Mouse (Mus musculus) CH12.LX (cell line): ENCODE measurements at regions not wholly inside any gene's neighbourhood (a gene's known extent, or its start where the extent isn't known, plus 50 kb on each side); places are given as distances from the start of the nearest gene placed in this dataset.
A peak's percentile ranks its signal among the peaks of the same experiment; 100 is the strongest.

Experiments used
- DNase-seq: peaks from one replicate; pipeline ENCODE4 v3.0.0-alpha.2; 2013; ENCODE audit errors: extremely low read depth
- H3K27ac ChIP-seq: 2 replicates; pipeline ENCODE4 v1.5.1; 2012; ENCODE audit warnings: low read depth, mild to moderate bottlenecking, control low read depth, moderate library complexity; ENCODE audit not compliant: insufficient read depth
- H3K27me3 ChIP-seq: replicated peaks from 2 replicates; pipeline ENCODE3; 2012; ENCODE audit warnings: inconsistent platforms
- H3K36me3 ChIP-seq, 2 experiments: replicated peaks in 1 of 2; 2 replicates each; pipeline versions ENCODE3 to v1.6.1; 2012; ENCODE audit warnings: inconsistent platforms in 1 of 2, low read length in 1 of 2, mild to moderate bottlenecking in 1 of 2, mixed read lengths in 1 of 2, moderate library complexity in 1 of 2; ENCODE audit not compliant: control insufficient read depth in 1 of 2, insufficient read depth in 1 of 2
- H3K4me1 ChIP-seq, 2 experiments: 2 replicates each; pipeline ENCODE4 v1.6.1; 2012; ENCODE audit warnings: inconsistent platforms in 1 of 2, moderate library complexity in 1 of 2; ENCODE audit not compliant: insufficient read depth in 2 of 2, control insufficient read depth in 1 of 2
- H3K4me2 ChIP-seq: 2 replicates; pipeline ENCODE4 v1.6.1; 2012; ENCODE audit warnings: low read depth, mild to moderate bottlenecking, control low read depth; ENCODE audit not compliant: poor library complexity, insufficient read depth, severe bottlenecking
- H3K4me3 ChIP-seq, 3 experiments: fragments of 150-350 bp in 1 of 3; sonication (generic) in 1 of 3; replicated peaks in 1 of 3; 2 replicates each; pipeline versions ENCODE3 to v1.5.1; 2011 to 2012; ENCODE audit warnings: low read depth in 2 of 3, low read length in 2 of 3, mild to moderate bottlenecking in 2 of 3, moderate library complexity in 2 of 3, control low read depth in 1 of 3, improper control_type of control experiment in 1 of 3, inconsistent platforms in 1 of 3, mixed read lengths in 1 of 3; ENCODE audit not compliant: poor library complexity in 1 of 3
- H3K79me2 ChIP-seq: replicated peaks from 2 replicates; pipeline ENCODE4 v1.6.1; 2012; ENCODE audit warnings: mild to moderate bottlenecking, moderate library complexity; ENCODE audit not compliant: control insufficient read depth, poor library complexity, insufficient read depth, severe bottlenecking; ENCODE audit errors: extremely low read depth
- H3K9ac ChIP-seq: 2 replicates; pipeline ENCODE4 v1.6.1; 2012; ENCODE audit warnings: low read depth, mild to moderate bottlenecking, control low read depth, moderate library complexity; ENCODE audit not compliant: insufficient read depth
- H3K9me3 ChIP-seq: replicated peaks from 2 replicates; pipeline ENCODE3; 2012; ENCODE audit warnings: low read length, inconsistent platforms, mixed read lengths
- CTCF ChIP-seq, 2 experiments: IDR thresholded peaks in 1 of 2; conservative IDR thresholded peaks in 1 of 2; 2 replicates each; pipeline ENCODE4 v1.5.1; 2011 to 2012; ENCODE audit warnings: low read depth in 2 of 2, low read length in 2 of 2, improper control_type of control experiment in 1 of 2, inconsistent platforms in 1 of 2, mild to moderate bottlenecking in 1 of 2, moderate library complexity in 1 of 2
- ETS1 ChIP-seq: conservative IDR thresholded peaks from 2 replicates; pipeline ENCODE4 v1.6.1; 2012; ENCODE audit warnings: low read depth, mild to moderate bottlenecking, inconsistent platforms, low read length, improper control_type of control experiment, moderate library complexity
- IRF4 ChIP-seq: IDR thresholded peaks from 2 replicates; pipeline ENCODE4 v1.6.1; 2014; ENCODE audit warnings: low read depth, mild to moderate bottlenecking, inconsistent platforms, low read length, improper control_type of control experiment
- JUN ChIP-seq: IDR thresholded peaks from 2 replicates; pipeline ENCODE4 v1.6.1; 2011; ENCODE audit warnings: low read depth, mild to moderate bottlenecking, low read length, improper control_type of control experiment, moderate library complexity; ENCODE audit not compliant: insufficient read depth
- KAT2A ChIP-seq: IDR thresholded peaks from 2 replicates; pipeline ENCODE4 v1.6.1; 2012; ENCODE audit warnings: low read length, improper control_type of control experiment, inconsistent platforms; ENCODE audit not compliant: insufficient replicate concordance
- MAX ChIP-seq: IDR thresholded peaks from 2 replicates; pipeline ENCODE4 v1.6.1; 2011; ENCODE audit warnings: low read length, improper control_type of control experiment
- MEF2A ChIP-seq: IDR thresholded peaks from 2 replicates; pipeline ENCODE4 v1.6.1; 2014; ENCODE audit warnings: low read depth, mild to moderate bottlenecking, inconsistent platforms, low read length, improper control_type of control experiment, borderline replicate concordance
- MYC ChIP-seq: IDR thresholded peaks from 2 replicates; pipeline ENCODE4 v1.6.1; 2011; ENCODE audit warnings: low read depth, mild to moderate bottlenecking, improper control_type of control experiment, low read length
- PAX5 ChIP-seq: IDR thresholded peaks from 2 replicates; pipeline ENCODE4 v1.6.1; 2012; ENCODE audit warnings: low read length, inconsistent platforms, mixed read lengths
- POLR2A ChIP-seq: IDR thresholded peaks from 2 replicates; pipeline ENCODE4 v1.6.1; 2011; ENCODE audit warnings: low read depth, mild to moderate bottlenecking, improper control_type of control experiment, low read length
- RAD21 ChIP-seq: IDR thresholded peaks from 2 replicates; pipeline ENCODE4 v1.6.1; 2011; ENCODE audit warnings: low read depth, mild to moderate bottlenecking, low read length, improper control_type of control experiment, moderate library complexity
- SIN3A ChIP-seq: IDR thresholded peaks from 2 replicates; pipeline ENCODE4 v1.6.1; 2012; ENCODE audit warnings: low read length, improper control_type of control experiment, inconsistent platforms
- SMC3 ChIP-seq: IDR thresholded peaks from 2 replicates; pipeline ENCODE4 v1.6.1; 2011; ENCODE audit warnings: low read depth, low read length, improper control_type of control experiment
- TCF12 ChIP-seq: IDR thresholded peaks from 2 replicates; pipeline ENCODE4 v1.6.1; 2014; ENCODE audit warnings: low read depth, mild to moderate bottlenecking, inconsistent platforms, low read length, improper control_type of control experiment
- UBTF ChIP-seq: IDR thresholded peaks from 2 replicates; pipeline ENCODE4 v1.6.1; 2012; ENCODE audit warnings: low read depth, mild to moderate bottlenecking, inconsistent platforms, low read length, improper control_type of control experiment, moderate library complexity
- USF1 ChIP-seq: IDR thresholded peaks from 2 replicates; pipeline ENCODE4 v1.6.1; 2014; ENCODE audit warnings: low read depth, mild to moderate bottlenecking, inconsistent platforms, low read length, improper control_type of control experiment
- USF2 ChIP-seq: conservative IDR thresholded peaks from 2 replicates; pipeline ENCODE4 v1.6.1; 2011; ENCODE audit warnings: low read depth, low read length, improper control_type of control experiment
- ZNF384 ChIP-seq: IDR thresholded peaks from 2 replicates; pipeline ENCODE4 v1.6.1; 2012; ENCODE audit warnings: low read depth, low read length, improper control_type of control experiment, inconsistent platforms
- dilution Hi-C: fragments of 300-500 bp; cut with MboI; formaldehyde crosslinking; loops from 2 replicates; pipeline ENCODE4 v1.14.3; 2020; ENCODE audit warnings: low sequenced_read_pairs; ENCODE audit not compliant: extremely low pct_unique_long_range_greater_than_20kb, extremely low pct_ligation_motif_present
- in situ Hi-C: fragments of 300-500 bp; cut with MboI; formaldehyde crosslinking; loops from 3 replicates; pipeline ENCODE4 v1.14.3; 2019; ENCODE audit warnings: low sequenced_read_pairs, low pct_ligation_motif_present, low pct_unique_long_range_greater_than_20kb, mixed read lengths

DNA sequence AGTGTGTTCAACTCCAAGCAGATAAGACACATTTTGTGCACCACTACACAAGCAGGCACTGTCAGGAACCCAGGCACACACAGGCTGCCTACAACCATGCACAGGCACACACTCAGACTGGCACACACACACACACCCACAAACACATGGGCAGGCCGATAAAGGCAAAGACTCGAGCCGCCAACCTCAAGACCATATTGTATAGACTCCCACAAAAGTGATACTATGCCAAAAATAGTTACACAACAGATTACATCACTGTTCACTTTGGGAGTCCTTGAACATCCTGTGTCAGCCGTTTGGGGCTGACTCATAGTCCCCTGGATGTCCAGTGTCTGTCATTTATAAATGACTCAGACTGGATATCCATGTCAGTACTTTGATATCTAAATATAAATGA, 308.6 kb upstream of the Hs6st1 start:
- H3K4me1 ChIP-seq = 0 out of 4 replicates have a peak, but pooled peaks cover 0 to 2% of the 10 kb centered on the region in 2 experiments
- H3K9me3 ChIP-seq = no peaks in the 10 kb centered on the region
- TF ChIP-seq MEF2A (peak; percentile 42; the same call in 1 of the 2 replicates), SIN3A (no peak), MYC (no peak), KAT2A (no peak), RAD21 (no peak)
- no peaks in the 10 kb centered on the region for H3K79me2 ChIP-seq
- H3K36me3 ChIP-seq = no peaks in the 10 kb centered on the region
- no peak overlapping the region for H3K27ac ChIP-seq
- no peaks in the 10 kb centered on the region for H3K27me3 ChIP-seq
- dilution Hi-C loops = no loop called here
- in situ Hi-C loops = no loop called here
- no peak overlapping the region for H3K9ac ChIP-seq
- no peak overlapping the region for H3K4me2 ChIP-seq
- H3K4me3 ChIP-seq = no peak overlapping the region
- DNase-seq = no peak

- dilution Hi-C loops = no loop called here
- Histone ChIP-seq H3K36me3 (no peaks in the 10 kb centered on the region), H3K9ac (no peak overlapping the region), H3K4me1 (peaks cover 2 to 6% of the 10 kb centered on the region in 2 experiments; a peak in 1 of 4 replicates), H3K4me2 (no peak overlapping the region), H3K27me3 (no peaks in the 10 kb centered on the region), H3K27ac (no peak overlapping the region), H3K4me3 (no peak overlapping the region), H3K9me3 (peaks cover 4% of the 10 kb centered on the region), H3K79me2 (no peaks in the 10 kb centered on the region)
- DNase-seq = no peak
- in situ Hi-C loops = no loop called here
- TF ChIP-seq SMC3 (no peak), CTCF (conservative IDR thresholded peaks at IDR 0.05 in 1 of 2, IDR thresholded peaks at IDR 0.05 in 1 of 2; ENCODE audit: low read depth in 2 of 2, low read length in 2 of 2) (no peak), JUN (no peak), IRF4 (no peak), MAX (no peak), UBTF (no peak), TCF12 (no peak), ZNF384 (no peak), POLR2A (no peak), PAX5 (no peak), RAD21 (no peak), USF1 (no peak), MYC (no peak), KAT2A (no peak), ETS1 (no peak), USF2 (no peak)
Observed at GRCm38 (mm10) chr1:35763051-35763450, 305.1 kb upstream of the Hs6st1 start.
